Mouse (Mus musculus): Measurements from ENCODE around the gene Fbxw11. TPM values are rescaled to one million over a fixed set of nuclear protein-coding genes. Genes with fewer than 3 reads are reported as not detected.
A peak's percentile ranks its signal among the peaks of the same experiment; 100 is the strongest.

The Fbxw11 gene
- polyA plus RNA-seq (2015; fragmentation: Nextera tagmentation; extraction: Ambion mirVana) = 61.7 and 68.8 TPM in 2 replicates

DNA sequence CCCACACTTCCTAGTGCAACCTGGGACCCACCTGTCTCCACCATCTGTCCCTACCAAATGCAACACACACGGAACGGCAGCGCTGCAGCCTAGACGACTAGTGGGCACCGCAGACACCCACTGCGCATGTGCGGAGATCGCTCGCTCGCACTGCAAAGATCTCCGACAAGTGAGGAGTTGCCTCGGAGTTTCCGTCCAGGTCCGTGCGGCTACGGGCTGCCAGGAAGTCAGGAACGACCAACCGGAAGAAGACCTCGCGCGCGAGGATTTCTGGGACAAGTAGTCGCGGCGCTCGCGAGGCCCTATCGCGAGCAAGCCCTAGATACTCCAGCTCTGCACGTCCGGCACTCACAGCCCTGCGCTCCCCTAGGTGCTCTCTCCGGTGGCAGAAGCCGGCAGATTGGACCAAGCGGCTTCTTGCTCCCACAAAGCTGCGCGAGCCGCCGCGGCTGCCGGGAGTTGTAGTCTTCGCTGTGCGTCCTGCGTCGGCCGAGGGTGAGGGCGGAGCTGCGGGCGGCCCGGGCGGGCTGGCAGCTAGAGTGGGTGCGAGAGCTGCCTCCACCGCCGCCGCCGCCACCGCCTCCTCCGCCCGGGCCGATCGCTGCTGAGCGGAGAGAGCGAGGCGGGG lies at the start of gene Fbxw11:
Gene Fbxw11, plus strand, starts transcription at position 476 of the 628 bp plus-strand sequence.
- Histone ChIP-seq H3K27ac (peak within 1 kb of the TSS; percentile 99), H3K4me1 (peaks cover 9% of the 10 kb centered on the region; the same call in 1 of the 2 replicates), H3K9ac (peak within 1 kb of the TSS; percentile 98), H3K4me3 (replicated peaks) (peak within 1 kb of the TSS; percentile 92), H3K9me3 (no peaks in the 10 kb centered on the region), H3K36me3 (no peaks in the 10 kb centered on the region), H3K27me3 (replicated peaks) (no peaks in the 10 kb centered on the region), H3K4me2 (peak within 1 kb of the TSS; percentile 71)
- ATAC-seq (ENCODE audit: insufficient read depth, low FRiP score, low read depth) = peak; percentile 94
- under 1% methylated on average over 64 of the region's 64 CpGs for WGBS

DNA sequence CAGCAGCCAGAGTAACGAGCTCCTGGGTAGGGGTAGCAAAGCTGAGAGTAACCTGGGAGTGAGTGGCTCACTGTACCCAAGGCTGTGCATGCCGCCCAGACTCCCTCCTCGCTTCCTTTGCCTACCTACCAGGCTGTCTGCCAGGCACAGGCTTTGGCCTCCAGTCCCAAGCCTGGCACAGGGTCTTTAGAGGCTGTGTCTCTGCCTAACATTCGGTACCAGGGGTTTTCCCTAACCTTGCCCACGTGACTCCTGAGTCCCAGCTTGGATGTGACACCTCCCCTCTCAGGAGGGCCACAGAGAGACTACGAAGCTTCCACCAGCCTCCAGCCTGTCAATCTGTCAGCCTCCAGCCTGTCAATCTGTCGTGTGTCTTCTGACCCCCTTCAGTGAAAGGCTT lies 49.4 kb upstream of the Fbxw11 start:
- Histone ChIP-seq H3K4me3 (replicated peaks) (no peak overlapping the region), H3K4me2 (no peak overlapping the region), H3K9me3 (no peaks in the 10 kb centered on the region), H3K27me3 (replicated peaks) (no peaks in the 10 kb centered on the region), H3K4me1 (0 out of 2 replicates have a peak, but pooled peaks cover 1% of the 10 kb centered on the region), H3K36me3 (no peaks in the 10 kb centered on the region; the same call in 1 of the 2 replicates), H3K27ac (no peak overlapping the region), H3K9ac (no peak overlapping the region)
- 83% methylated on average over 7 of the region's 7 CpGs for WGBS
- ATAC-seq (ENCODE audit: insufficient read depth, low FRiP score, low read depth) = no peak

DNA sequence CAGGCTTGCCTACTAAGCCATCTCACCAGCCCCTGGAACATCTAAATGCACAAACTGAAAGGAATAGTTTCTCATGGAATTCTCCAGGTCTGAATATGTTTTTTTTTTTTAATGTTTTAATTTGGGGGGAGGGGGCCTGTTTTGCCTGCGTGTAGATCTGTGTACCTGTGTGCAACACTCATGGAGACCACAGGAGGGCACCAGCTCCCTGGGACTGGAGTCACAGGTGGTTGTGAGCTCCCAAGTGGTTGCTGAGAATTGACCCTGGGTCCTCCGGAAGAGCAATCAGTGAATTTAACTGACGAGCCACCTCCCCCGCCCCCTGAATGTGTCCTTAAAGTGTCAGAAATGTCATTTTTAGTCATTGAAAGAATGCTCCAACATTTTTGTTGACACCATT lies 48.4 kb upstream of the Fbxw11 start:
- WGBS = 84% methylated on average over 4 of the region's 4 CpGs

DNA sequence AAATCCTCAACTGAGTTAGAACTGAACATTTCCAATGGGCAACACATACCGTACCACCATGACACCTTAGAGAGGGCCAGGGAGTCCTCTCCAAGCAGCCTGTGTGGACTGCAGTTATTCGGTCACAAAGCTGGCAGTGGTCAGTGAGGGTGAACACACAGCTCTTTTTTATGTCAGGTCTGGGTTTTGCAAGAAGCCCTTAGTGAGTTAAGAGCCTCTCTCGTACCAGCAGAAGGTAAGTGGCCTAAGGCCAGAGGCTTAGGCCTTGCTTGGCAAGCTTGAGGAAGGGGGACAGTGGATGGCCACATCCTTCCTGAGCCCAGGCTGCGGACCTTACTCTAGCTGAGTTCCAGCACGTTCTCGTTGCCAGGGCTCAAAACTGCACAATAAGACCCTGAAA lies 42.2 kb upstream of the Fbxw11 start:
- WGBS = 91% methylated on average over 6 of the region's 6 CpGs
- Histone ChIP-seq H3K27me3 (replicated peaks) (no peaks in the 10 kb centered on the region), H3K4me2 (no peak overlapping the region), H3K9ac (no peak overlapping the region), H3K36me3 (no peaks in the 10 kb centered on the region; the same call in 1 of the 2 replicates), H3K27ac (no peak overlapping the region), H3K4me3 (replicated peaks) (no peak overlapping the region), H3K4me1 (peaks cover 19% of the 10 kb centered on the region), H3K9me3 (no peaks in the 10 kb centered on the region)
- ATAC-seq (ENCODE audit: insufficient read depth, low FRiP score, low read depth) = no peak

More for the DNA sequence above, 48.4 kb upstream of the Fbxw11 start:
- Histone ChIP-seq H3K27me3 (replicated peaks) (no peaks in the 10 kb centered on the region), H3K9me3 (no peaks in the 10 kb centered on the region), H3K9ac (no peak overlapping the region), H3K4me1 (no peaks in the 10 kb centered on the region), H3K4me2 (no peak overlapping the region), H3K36me3 (no peaks in the 10 kb centered on the region; the same call in 1 of the 2 replicates), H3K27ac (no peak overlapping the region), H3K4me3 (replicated peaks) (no peak overlapping the region)
- no peak for ATAC-seq (ENCODE audit: insufficient read depth, low FRiP score, low read depth)

DNA sequence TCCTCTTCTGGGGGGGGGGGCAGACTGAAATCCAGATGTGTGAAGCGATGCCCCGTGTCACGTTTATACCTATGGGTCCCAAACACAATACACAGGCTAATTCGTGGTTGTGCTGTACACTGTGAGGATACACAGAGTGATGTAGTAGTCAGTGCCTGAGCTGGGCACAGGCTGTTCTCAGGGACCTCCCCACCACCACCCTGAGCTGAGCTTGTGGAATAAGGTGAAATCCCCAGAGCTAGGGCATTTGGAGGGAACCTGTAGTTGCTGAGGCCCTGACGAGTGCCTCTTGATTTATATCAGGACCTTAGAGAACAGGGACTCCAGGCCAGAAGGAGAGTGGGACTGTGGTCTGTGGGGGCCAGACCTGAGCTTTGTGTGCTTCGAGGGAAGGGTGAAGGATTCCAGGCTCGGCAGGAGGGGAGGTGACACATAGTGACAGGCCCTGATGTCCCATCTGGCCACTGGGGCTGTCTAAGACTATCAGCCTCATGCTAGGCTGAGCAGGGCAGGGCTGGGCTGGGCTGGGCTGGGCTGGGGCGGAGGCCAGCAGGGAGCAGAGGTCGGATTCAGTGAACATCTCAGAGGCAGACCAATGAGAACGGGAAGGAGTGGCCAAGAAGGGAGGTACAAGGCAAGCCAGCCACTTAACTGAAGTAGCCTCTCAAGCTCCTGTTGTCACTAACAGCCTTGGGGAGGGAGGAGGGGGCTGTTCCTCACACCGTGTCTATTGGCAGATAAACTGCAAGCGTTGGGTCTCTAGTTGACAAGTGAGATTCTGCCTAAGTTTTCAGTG lies 40.8 kb upstream of the Fbxw11 start:
- Histone ChIP-seq H3K27ac (no peak overlapping the region; the same call in 1 of the 2 replicates), H3K36me3 (no peaks in the 10 kb centered on the region), H3K9me3 (no peaks in the 10 kb centered on the region), H3K4me1 (peaks cover 19% of the 10 kb centered on the region), H3K9ac (no peak overlapping the region), H3K4me3 (replicated peaks) (no peak overlapping the region), H3K4me2 (no peak overlapping the region), H3K27me3 (replicated peaks) (no peaks in the 10 kb centered on the region)
- ATAC-seq (ENCODE audit: insufficient read depth, low FRiP score, low read depth) = peak; percentile 69
- WGBS = 42% methylated on average over 12 of the region's 12 CpGs

DNA sequence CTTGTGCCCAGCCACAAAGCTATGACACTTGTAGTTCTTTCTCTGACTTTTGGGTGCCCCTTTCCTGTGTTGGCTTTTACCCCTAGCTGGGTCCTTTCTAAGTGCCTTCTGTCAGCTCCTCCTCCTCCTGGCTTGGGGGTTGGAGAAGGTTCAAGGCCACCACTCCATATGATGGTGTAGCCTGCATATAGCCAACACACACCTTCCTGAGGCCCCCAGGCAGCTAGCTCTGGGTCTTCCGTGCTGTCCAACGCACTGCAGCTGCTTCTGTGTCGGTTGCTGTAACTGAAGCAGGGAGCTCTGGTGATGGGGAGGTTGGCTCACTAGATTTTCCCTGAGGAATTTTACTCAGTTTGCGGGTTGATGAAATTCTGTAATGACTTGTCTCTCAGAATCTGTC lies 37.9 kb upstream of the Fbxw11 start:
- Histone ChIP-seq H3K4me2 (no peak overlapping the region), H3K36me3 (no peaks in the 10 kb centered on the region), H3K27me3 (replicated peaks) (no peaks in the 10 kb centered on the region), H3K9me3 (no peaks in the 10 kb centered on the region), H3K9ac (no peak overlapping the region), H3K4me1 (peaks cover 19% of the 10 kb centered on the region), H3K27ac (peak overlapping the region; percentile 73; the same call in 1 of the 2 replicates), H3K4me3 (replicated peaks) (no peak overlapping the region)
- WGBS = 33% methylated on average over 4 of the region's 4 CpGs
- no peak for ATAC-seq (ENCODE audit: insufficient read depth, low FRiP score, low read depth)

DNA sequence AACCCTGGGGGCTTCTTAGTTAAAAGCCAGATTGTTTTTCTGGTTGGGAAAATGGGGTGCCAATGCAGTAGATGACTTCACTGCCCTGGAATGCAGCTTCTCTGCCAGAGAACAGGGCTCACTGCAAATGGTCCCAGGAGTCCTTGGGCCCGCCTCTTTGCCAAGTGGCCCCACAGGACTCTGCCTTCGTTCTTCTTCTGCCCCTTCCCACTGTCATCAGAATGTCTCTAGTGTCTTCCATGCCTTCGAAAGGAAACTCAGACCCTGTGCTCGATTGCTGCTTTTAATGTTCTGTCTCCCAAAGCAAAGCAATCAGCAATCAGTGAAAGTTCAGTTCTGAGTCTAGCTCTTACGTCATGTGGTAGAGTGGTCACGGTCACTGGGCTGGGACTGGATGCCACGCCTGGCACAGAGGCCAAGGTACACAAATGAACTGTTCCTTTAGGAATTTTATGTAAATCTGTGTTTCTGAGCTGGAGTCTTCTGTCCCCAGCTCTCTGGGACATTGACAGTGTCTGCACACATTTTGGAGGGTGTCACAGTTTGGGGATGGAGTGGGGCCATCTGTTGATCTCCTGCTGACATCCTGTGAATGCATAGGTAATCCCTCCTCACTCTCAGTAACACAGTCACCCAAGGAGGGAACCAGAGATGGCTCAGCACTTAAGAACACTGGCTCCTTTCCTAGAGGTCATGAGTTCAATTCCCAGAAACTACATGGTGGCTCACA lies 37.2 kb upstream of the Fbxw11 start:
- H3K27me3 ChIP-seq (replicated peaks) = no peaks in the 10 kb centered on the region
- WGBS = 45% methylated on average over 7 of the region's 7 CpGs
- peaks cover 19% of the 10 kb centered on the region for H3K4me1 ChIP-seq
- H3K9ac ChIP-seq = no peak overlapping the region
- H3K9me3 ChIP-seq = no peaks in the 10 kb centered on the region
- no peak overlapping the region for H3K4me3 ChIP-seq (replicated peaks)
- no peak for ATAC-seq (ENCODE audit: insufficient read depth, low FRiP score, low read depth)
- H3K36me3 ChIP-seq = no peaks in the 10 kb centered on the region
- peak overlapping the region; percentile 73; the same call in 1 of the 2 replicates for H3K27ac ChIP-seq
- H3K4me2 ChIP-seq = no peak overlapping the region; the same call in 1 of the 2 replicates

DNA sequence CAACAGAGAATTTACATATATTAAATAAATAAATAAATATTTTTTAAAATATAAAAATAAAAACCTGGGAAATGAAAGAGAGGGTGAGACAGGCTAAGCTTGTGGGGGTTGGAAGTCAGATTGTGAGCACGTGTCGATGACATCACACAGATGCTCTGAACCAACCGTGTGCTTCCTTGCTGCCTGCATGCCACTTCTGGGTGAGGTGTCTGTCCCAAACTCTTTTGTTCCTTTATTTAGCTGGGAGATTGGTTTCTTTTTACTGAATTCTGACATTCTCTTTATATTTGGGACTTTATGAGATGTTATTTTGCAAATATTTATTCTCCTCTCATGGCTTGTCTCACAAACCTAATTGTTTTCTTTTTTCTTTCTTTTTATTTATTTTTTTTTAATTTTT lies 36.6 kb upstream of the Fbxw11 start:
- Histone ChIP-seq H3K36me3 (no peaks in the 10 kb centered on the region), H3K4me1 (peaks cover 19% of the 10 kb centered on the region), H3K4me3 (replicated peaks) (no peak overlapping the region), H3K4me2 (no peak overlapping the region), H3K9ac (no peak overlapping the region), H3K9me3 (no peaks in the 10 kb centered on the region), H3K27ac (no peak overlapping the region), H3K27me3 (replicated peaks) (no peaks in the 10 kb centered on the region)
- ATAC-seq (ENCODE audit: insufficient read depth, low FRiP score, low read depth) = no peak
- 76% methylated on average over 3 of the region's 3 CpGs for WGBS

DNA sequence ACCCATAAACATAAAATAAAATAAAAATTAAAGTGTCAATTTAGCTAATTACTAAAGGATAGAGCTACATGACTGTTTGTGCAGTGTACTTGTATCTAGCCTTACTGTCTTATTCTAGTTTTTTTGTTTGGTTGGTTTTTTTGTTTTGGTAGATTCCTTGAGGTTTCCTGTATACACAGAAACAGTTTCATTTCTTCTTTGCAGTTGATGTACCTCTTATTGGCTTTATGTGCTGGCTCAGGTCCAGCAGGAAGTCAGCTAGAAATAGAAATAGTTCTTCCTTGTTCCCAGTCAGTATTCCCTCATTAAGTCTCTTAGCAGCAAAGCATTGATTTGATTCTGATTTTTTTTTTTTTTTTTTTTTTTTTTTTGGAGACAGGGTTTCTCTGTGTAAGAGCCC lies 35.2 kb upstream of the Fbxw11 start:
- H3K36me3 ChIP-seq = no peaks in the 10 kb centered on the region
- peaks cover 12% of the 10 kb centered on the region for H3K4me1 ChIP-seq
- H3K27ac ChIP-seq = no peak overlapping the region
- H3K4me3 ChIP-seq (replicated peaks) = no peak overlapping the region
- H3K9ac ChIP-seq = no peak overlapping the region
- H3K27me3 ChIP-seq (replicated peaks) = no peaks in the 10 kb centered on the region
- ATAC-seq (ENCODE audit: insufficient read depth, low FRiP score, low read depth) = no peak
- H3K4me2 ChIP-seq = no peak overlapping the region
- no peaks in the 10 kb centered on the region for H3K9me3 ChIP-seq

DNA sequence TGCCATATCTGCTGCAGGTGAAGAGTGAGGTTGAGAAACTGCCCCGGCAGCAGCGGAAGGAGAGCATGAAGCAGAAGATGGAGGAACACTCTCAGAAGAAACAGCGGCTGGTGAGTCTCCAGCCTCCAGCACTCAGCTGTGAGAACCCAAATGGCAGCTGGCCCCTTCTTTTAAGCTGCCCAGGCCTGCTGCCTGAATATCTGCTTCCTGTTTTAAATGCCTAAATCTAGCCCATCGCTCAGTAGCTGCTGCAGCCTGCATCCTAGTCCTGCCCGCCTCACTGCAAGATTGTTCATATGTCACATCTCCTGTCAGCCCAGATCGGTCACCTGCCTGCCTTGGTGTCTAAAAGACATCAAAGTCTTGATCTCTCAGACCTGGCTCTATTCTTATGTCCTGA lies 31.9 kb upstream of the Fbxw11 start:
- H3K9me3 ChIP-seq = no peaks in the 10 kb centered on the region
- H3K27me3 ChIP-seq (replicated peaks) = no peaks in the 10 kb centered on the region
- H3K4me2 ChIP-seq = no peak overlapping the region
- no peak overlapping the region for H3K27ac ChIP-seq
- no peaks in the 10 kb centered on the region for H3K36me3 ChIP-seq
- no peaks in the 10 kb centered on the region for H3K4me1 ChIP-seq
- 80% methylated on average over 6 of the region's 6 CpGs for WGBS
- ATAC-seq (ENCODE audit: insufficient read depth, low FRiP score, low read depth) = no peak
- no peak overlapping the region for H3K4me3 ChIP-seq (replicated peaks)
- no peak overlapping the region for H3K9ac ChIP-seq

DNA sequence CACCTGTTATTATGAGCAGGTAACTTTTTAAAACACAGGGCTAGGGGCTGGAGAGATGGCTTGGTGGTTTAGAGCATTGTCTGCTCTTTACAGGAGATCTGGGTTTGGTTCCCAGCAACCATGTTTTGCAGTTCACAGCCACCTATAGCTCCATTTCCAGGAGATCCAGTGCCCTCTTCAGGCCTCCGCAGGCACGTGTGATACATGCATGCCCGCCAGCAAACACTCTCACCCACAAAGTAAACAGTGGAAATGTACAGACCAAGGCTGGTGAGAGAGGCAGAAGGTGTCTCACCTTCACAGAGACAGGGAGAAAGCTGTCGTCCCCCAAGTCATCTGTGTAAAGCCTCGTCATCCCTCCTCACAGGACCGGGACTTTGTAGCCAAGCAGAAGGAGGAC lies 30.2 kb upstream of the Fbxw11 start:
- no peaks in the 10 kb centered on the region for H3K36me3 ChIP-seq
- H3K4me3 ChIP-seq (replicated peaks) = no peak overlapping the region
- ATAC-seq (ENCODE audit: insufficient read depth, low FRiP score, low read depth) = no peak
- H3K4me2 ChIP-seq = no peak overlapping the region
- no peaks in the 10 kb centered on the region for H3K27me3 ChIP-seq (replicated peaks)
- no peaks in the 10 kb centered on the region for H3K9me3 ChIP-seq
- H3K9ac ChIP-seq = no peak overlapping the region
- H3K4me1 ChIP-seq = peaks cover 6% of the 10 kb centered on the region; the same call in 1 of the 2 replicates
- whole genome bisulfite sequencing = 67% methylated on average over 6 of the region's 6 CpGs
- no peak overlapping the region for H3K27ac ChIP-seq

DNA sequence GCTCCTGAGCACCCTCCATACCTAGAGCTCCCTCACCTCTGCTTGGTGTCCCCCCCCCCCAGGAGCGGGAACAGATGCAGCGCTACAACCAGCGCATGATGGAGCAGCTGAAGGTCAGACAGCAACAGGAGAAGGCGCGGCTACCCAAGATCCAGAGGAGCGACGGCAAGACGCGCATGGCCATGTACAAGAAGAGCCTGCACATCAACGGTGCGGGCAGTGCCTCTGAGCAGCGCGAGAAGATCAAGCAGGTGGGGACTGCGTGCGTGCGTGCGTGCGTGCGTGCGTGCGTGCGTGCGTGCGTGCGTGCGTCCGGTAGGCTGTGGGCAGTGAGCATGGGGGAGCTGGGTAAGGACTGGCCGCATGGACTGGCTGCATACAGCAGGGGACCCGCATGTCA lies 28.1 kb upstream of the Fbxw11 start:
- WGBS = 95% methylated on average over 29 of the region's 29 CpGs
- Histone ChIP-seq H3K36me3 (no peaks in the 10 kb centered on the region), H3K4me2 (no peak overlapping the region), H3K27me3 (replicated peaks) (no peaks in the 10 kb centered on the region), H3K27ac (no peak overlapping the region), H3K4me3 (replicated peaks) (no peak overlapping the region), H3K4me1 (peaks cover 13% of the 10 kb centered on the region), H3K9me3 (no peaks in the 10 kb centered on the region), H3K9ac (no peak overlapping the region)
- no peak for ATAC-seq (ENCODE audit: insufficient read depth, low FRiP score, low read depth)

All from stomach, embryonic 15.5 days (tissue).